Mouse (Mus musculus) limb, embryonic 14.5 days (tissue): ENCODE measurements around the gene Nr2c2ap. TPM values are rescaled to one million over a fixed set of nuclear protein-coding genes. Genes with fewer than 3 reads are reported as not detected.

Experiments used
- ATAC-seq: fragments of 200-750 bp; cut with Nextera tagmentation; 2 replicates; pipeline ENCODE4 v1.8.0; 2017; ENCODE audit warnings: low read depth, moderate number of reproducible peaks, moderate TSS enrichment; ENCODE audit not compliant: low FRiP score
- DNase-seq: peaks from one replicate; pipeline ENCODE4 v3.0.0-alpha.2; 2015; ENCODE audit warnings: low spot score
- H3K27ac ChIP-seq: fragments of 300-500 bp; sonication (generic); replicated peaks from 2 replicates; pipeline ENCODE4 v1.5.1; 2014; ENCODE audit warnings: low read depth, mild to moderate bottlenecking, low read length, moderate library complexity, mixed read lengths
- H3K27me3 ChIP-seq: fragments of 300-500 bp; sonication (generic); 2 replicates; pipeline ENCODE4 v1.6.1; 2014; ENCODE audit warnings: low read length, mixed read lengths; ENCODE audit not compliant: control insufficient read depth, insufficient read depth
- H3K36me3 ChIP-seq: fragments of 300-500 bp; sonication (generic); 2 replicates; pipeline ENCODE4 v1.6.1; 2014; ENCODE audit warnings: mild to moderate bottlenecking, low read length, moderate library complexity, mixed read lengths; ENCODE audit not compliant: control insufficient read depth, insufficient read depth
- H3K4me1 ChIP-seq: fragments of 300-500 bp; sonication (generic); 2 replicates; pipeline ENCODE4 v1.6.1; 2014; ENCODE audit warnings: antibody characterized with exemption, low read length, mixed read lengths; ENCODE audit not compliant: control insufficient read depth, insufficient read depth
- H3K4me2 ChIP-seq: fragments of 300-500 bp; sonication (generic); replicated peaks from 2 replicates; pipeline ENCODE4 v1.6.1; 2014; ENCODE audit warnings: low read depth, mild to moderate bottlenecking, low read length, moderate library complexity; ENCODE audit not compliant: severe bottlenecking
- H3K4me3 ChIP-seq: fragments of 300-500 bp; sonication (generic); replicated peaks from 2 replicates; pipeline ENCODE4 v1.5.1; 2014; ENCODE audit warnings: low read length
- H3K9ac ChIP-seq: fragments of 300-500 bp; sonication (generic); 2 replicates; pipeline ENCODE4 v1.6.1; 2014; ENCODE audit warnings: mild to moderate bottlenecking, low read depth, low read length, moderate library complexity; ENCODE audit not compliant: severe bottlenecking
- H3K9me3 ChIP-seq: fragments of 300-500 bp; sonication (generic); 2 replicates; pipeline ENCODE4 v1.6.1; 2016; ENCODE audit warnings: low read length; ENCODE audit not compliant: control insufficient read depth
- POLR2A ChIP-seq: fragments of 200-500 bp; IDR thresholded peaks from 2 replicates; pipeline ENCODE4 v1.8.0; 2012; ENCODE audit warnings: inconsistent platforms, mild to moderate bottlenecking, moderate library complexity, borderline replicate concordance; ENCODE audit not compliant: insufficient read depth, insufficient read length; ENCODE audit errors: extremely low read depth
- WGBS: fragments of 180-500 bp; shearing (Covaris S2); extraction: QIAGEN DNeasy Blood & Tissue Kit; methylation state at CpG from one replicate; pipeline ENCODE4 v1.1.7; 2014; 5-methylcytosine and 5-hydroxymethylcytosine counted together
- microRNA-seq: library from miRNA; unstranded; fragments of <30 nt; microRNA quantifications from one replicate; pipeline ENCODE4, GENCODE M21; 2016
- polyA plus RNA-seq, 2 experiments: library from polyadenylated mRNA; depleted of rRNA in 1 of 2; stranded (reverse) in 1 of 2; unstranded in 1 of 2; fragments of >200 nt; fragmentation: Nextera tagmentation in 1 of 2; extraction: Ambion mirVana in 1 of 2; gene quantifications; 2 replicates each; pipeline versions ENCODE4 v1.2.1 to v1.2.3; 2012 to 2014

Nr2c2ap gene
- polyA plus RNA-seq, 2 experiments, result 19.3 to 20.8 TPM

GRCm38 (mm10) chr8:70181212-70181902 is 50.2 kb downstream of the Nr2c2ap start:
- Histone ChIP-seq H3K4me3 (no peak overlapping the region), H3K9ac (no peak overlapping the region), H3K27ac (no peak overlapping the region), H3K4me2 (no peak overlapping the region), H3K9me3 (no peaks in the 10 kb centered on the region), H3K27me3 (no peaks in the 10 kb centered on the region), H3K36me3 (peaks cover 47% of the 10 kb centered on the region), H3K4me1 (no peaks in the 10 kb centered on the region)
- TF ChIP-seq POLR2A, result no peak
- no peak for ATAC-seq
- DNase-seq, result no peak
- 58% methylated on average over 16 of the region's 16 CpGs for WGBS

- no peak overlapping the region for H3K4me2 ChIP-seq
- no peak for DNase-seq
- H3K9ac ChIP-seq, result no peak overlapping the region
- H3K4me1 ChIP-seq, result no peaks in the 10 kb centered on the region
- WGBS, result 35% methylated on average over 2 of the region's 2 CpGs
- peaks cover 42% of the 10 kb centered on the region for H3K36me3 ChIP-seq
- no peak overlapping the region for H3K27ac ChIP-seq
- no peaks in the 10 kb centered on the region for H3K9me3 ChIP-seq
- H3K27me3 ChIP-seq, result no peaks in the 10 kb centered on the region
- no peak overlapping the region for H3K4me3 ChIP-seq
- ATAC-seq, result peak; percentile 41
- no peak for TF ChIP-seq POLR2A
Measured at GRCm38 (mm10) chr8:70181903-70182252, 50.7 kb downstream of the Nr2c2ap start.

- Histone ChIP-seq H3K36me3 (peaks cover 30% of the 10 kb centered on the region), H3K4me2 (no peak overlapping the region), H3K27ac (no peak overlapping the region), H3K27me3 (no peaks in the 10 kb centered on the region), H3K9me3 (no peaks in the 10 kb centered on the region), H3K4me3 (no peak overlapping the region), H3K9ac (no peak overlapping the region), H3K4me1 (no peaks in the 10 kb centered on the region)
- WGBS, result 89% methylated on average over 4 of the region's 4 CpGs
- ATAC-seq (no peak), DNase-seq (no peak)
- no peak for TF ChIP-seq POLR2A
Measured at GRCm38 (mm10) chr8:70183194-70183593, 52.1 kb downstream of the Nr2c2ap start.

Small RNA genes within 50 kb of the gene (microRNA-seq; reads per million reads assigned to microRNA genes)
- gene Mir7066, result not detected

Other genes with a start within 250 kb of the Nr2c2ap start
- gene Cilp2, start 243.6 kb upstream of the Nr2c2ap start, polyA plus RNA-seq (2012; rRNA removed), result 2.6 and 3.6 TPM in 2 replicates
- 1.5 and 1.9 TPM in 2 replicates for gene Cilp2, start 243.6 kb upstream of the Nr2c2ap start, polyA plus RNA-seq (2014; fragmentation: Nextera tagmentation; extraction: Ambion mirVana)
- gene Tssk6, start 229.1 kb upstream of the Nr2c2ap start, polyA plus RNA-seq (2012; rRNA removed), result 0.84 and 1.2 TPM in 2 replicates
- gene Tssk6, start 229.1 kb upstream of the Nr2c2ap start, polyA plus RNA-seq (2014; fragmentation: Nextera tagmentation; extraction: Ambion mirVana), result 4.1 TPM in 2 replicates
- 85.3 and 97.4 TPM in 2 replicates for gene Ndufa13, start 228.8 kb upstream of the Nr2c2ap start, polyA plus RNA-seq (2012; rRNA removed)
- gene Ndufa13, start 228.8 kb upstream of the Nr2c2ap start, polyA plus RNA-seq (2014; fragmentation: Nextera tagmentation; extraction: Ambion mirVana), result 187 and 190 TPM in 2 replicates
- gene Yjefn3, start 228.6 kb upstream of the Nr2c2ap start, polyA plus RNA-seq (2012; rRNA removed), result 5.4 and 8.6 TPM in 2 replicates
- gene Yjefn3, start 228.6 kb upstream of the Nr2c2ap start, polyA plus RNA-seq (2014; fragmentation: Nextera tagmentation; extraction: Ambion mirVana), result 4.2 and 5.5 TPM in 2 replicates
- gene Gatad2a, start 134.9 kb upstream of the Nr2c2ap start, polyA plus RNA-seq (2012; rRNA removed), result 49.2 and 62.3 TPM in 2 replicates
- 65.0 and 78.3 TPM in 2 replicates for gene Gatad2a, start 134.9 kb upstream of the Nr2c2ap start, polyA plus RNA-seq (2014; fragmentation: Nextera tagmentation; extraction: Ambion mirVana)
- 85.5 and 124 TPM in 2 replicates for gene Mau2, start 88.6 kb upstream of the Nr2c2ap start, polyA plus RNA-seq (2012; rRNA removed)
- gene Mau2, start 88.6 kb upstream of the Nr2c2ap start, polyA plus RNA-seq (2014; fragmentation: Nextera tagmentation; extraction: Ambion mirVana), result 50.5 and 51.8 TPM in 2 replicates
- 21.3 and 25.4 TPM in 2 replicates for gene Sugp1, start 88.5 kb upstream of the Nr2c2ap start, polyA plus RNA-seq (2012; rRNA removed)
- 32.6 and 34.4 TPM in 2 replicates for gene Sugp1, start 88.5 kb upstream of the Nr2c2ap start, polyA plus RNA-seq (2014; fragmentation: Nextera tagmentation; extraction: Ambion mirVana)
- gene Tm6sf2, start 58.4 kb upstream of the Nr2c2ap start, polyA plus RNA-seq (2012; rRNA removed), result 5.2 and 7.2 TPM in 2 replicates
- 0.54 and 1.2 TPM in 2 replicates for gene Tm6sf2, start 58.4 kb upstream of the Nr2c2ap start, polyA plus RNA-seq (2014; fragmentation: Nextera tagmentation; extraction: Ambion mirVana)
- 0.23 and 0.38 TPM in 2 replicates for gene Hapln4, start 47.9 kb upstream of the Nr2c2ap start, polyA plus RNA-seq (2012; rRNA removed)
- 0.41 TPM in 1 of 2 replicates, not detected in the other for gene Hapln4, start 47.9 kb upstream of the Nr2c2ap start, polyA plus RNA-seq (2014; fragmentation: Nextera tagmentation; extraction: Ambion mirVana)
- 0.58 and 0.59 TPM in 2 replicates for gene Ncan, start 10.5 kb upstream of the Nr2c2ap start, polyA plus RNA-seq (2012; rRNA removed)
- 0.25 and 0.48 TPM in 2 replicates for gene Ncan, start 10.5 kb upstream of the Nr2c2ap start, polyA plus RNA-seq (2014; fragmentation: Nextera tagmentation; extraction: Ambion mirVana)
- 33.5 and 38.6 TPM in 2 replicates for gene Rfxank, start 7.8 kb downstream of the Nr2c2ap start, polyA plus RNA-seq (2012; rRNA removed)
- 17.6 and 17.8 TPM in 2 replicates for gene Rfxank, start 7.8 kb downstream of the Nr2c2ap start, polyA plus RNA-seq (2014; fragmentation: Nextera tagmentation; extraction: Ambion mirVana)
- gene Borcs8, start 8.2 kb downstream of the Nr2c2ap start, polyA plus RNA-seq (2012; rRNA removed), result 84.2 and 89.1 TPM in 2 replicates
- 61.4 and 61.8 TPM in 2 replicates for gene Borcs8, start 8.2 kb downstream of the Nr2c2ap start, polyA plus RNA-seq (2014; fragmentation: Nextera tagmentation; extraction: Ambion mirVana)
- 0.67 and 0.82 TPM in 2 replicates for gene Mef2b, start 8.4 kb downstream of the Nr2c2ap start, polyA plus RNA-seq (2012; rRNA removed)
- 0.37 TPM in 1 of 2 replicates, not detected in the other for gene Mef2b, start 8.4 kb downstream of the Nr2c2ap start, polyA plus RNA-seq (2014; fragmentation: Nextera tagmentation; extraction: Ambion mirVana)
- 151 and 303 TPM in 2 replicates for gene Tmem161a, start 41.0 kb downstream of the Nr2c2ap start, polyA plus RNA-seq (2012; rRNA removed)
- gene Tmem161a, start 41.0 kb downstream of the Nr2c2ap start, polyA plus RNA-seq (2014; fragmentation: Nextera tagmentation; extraction: Ambion mirVana), result 49.9 and 54.9 TPM in 2 replicates
- 23.6 and 27.9 TPM in 2 replicates for gene Slc25a42, start 81.0 kb downstream of the Nr2c2ap start, polyA plus RNA-seq (2012; rRNA removed)
- gene Slc25a42, start 81.0 kb downstream of the Nr2c2ap start, polyA plus RNA-seq (2014; fragmentation: Nextera tagmentation; extraction: Ambion mirVana), result 3.6 and 4.1 TPM in 2 replicates
- 78.7 and 84.4 TPM in 2 replicates for gene Sugp2, start 102.9 kb downstream of the Nr2c2ap start, polyA plus RNA-seq (2012; rRNA removed)
- gene Sugp2, start 102.9 kb downstream of the Nr2c2ap start, polyA plus RNA-seq (2014; fragmentation: Nextera tagmentation; extraction: Ambion mirVana), result 30.6 and 33.8 TPM in 2 replicates
- 35.0 and 42.3 TPM in 2 replicates for gene Armc6, start 103.1 kb downstream of the Nr2c2ap start, polyA plus RNA-seq (2012; rRNA removed)
- gene Armc6, start 103.1 kb downstream of the Nr2c2ap start, polyA plus RNA-seq (2014; fragmentation: Nextera tagmentation; extraction: Ambion mirVana), result 22.8 and 26.8 TPM in 2 replicates
- 81.2 and 81.3 TPM in 2 replicates for gene Homer3, start 151.5 kb downstream of the Nr2c2ap start, polyA plus RNA-seq (2012; rRNA removed)
- gene Homer3, start 151.5 kb downstream of the Nr2c2ap start, polyA plus RNA-seq (2014; fragmentation: Nextera tagmentation; extraction: Ambion mirVana), result 38.2 and 43.9 TPM in 2 replicates
- gene Ddx49, start 171.2 kb downstream of the Nr2c2ap start, polyA plus RNA-seq (2012; rRNA removed), result 58.1 and 66.2 TPM in 2 replicates
- gene Ddx49, start 171.2 kb downstream of the Nr2c2ap start, polyA plus RNA-seq (2014; fragmentation: Nextera tagmentation; extraction: Ambion mirVana), result 52.9 and 55.4 TPM in 2 replicates
- 379 and 443 TPM in 2 replicates for gene Cope, start 171.2 kb downstream of the Nr2c2ap start, polyA plus RNA-seq (2012; rRNA removed)
- gene Cope, start 171.2 kb downstream of the Nr2c2ap start, polyA plus RNA-seq (2014; fragmentation: Nextera tagmentation; extraction: Ambion mirVana), result 340 and 371 TPM in 2 replicates
- 12.4 and 22.0 TPM in 2 replicates for gene Cers1, start 184.4 kb downstream of the Nr2c2ap start, polyA plus RNA-seq (2012; rRNA removed)
- 12.0 and 12.9 TPM in 2 replicates for gene Cers1, start 184.4 kb downstream of the Nr2c2ap start, polyA plus RNA-seq (2014; fragmentation: Nextera tagmentation; extraction: Ambion mirVana)
- gene Gdf1, start 198.5 kb downstream of the Nr2c2ap start, polyA plus RNA-seq (2012; rRNA removed), result 5.4 and 5.7 TPM in 2 replicates
- gene Gdf1, start 198.5 kb downstream of the Nr2c2ap start, polyA plus RNA-seq (2014; fragmentation: Nextera tagmentation; extraction: Ambion mirVana), result 1.2 TPM in 2 replicates
- 39.0 and 47.6 TPM in 2 replicates for gene Upf1, start 221.9 kb downstream of the Nr2c2ap start, polyA plus RNA-seq (2012; rRNA removed)
- gene Upf1, start 221.9 kb downstream of the Nr2c2ap start, polyA plus RNA-seq (2014; fragmentation: Nextera tagmentation; extraction: Ambion mirVana), result 22.3 and 25.5 TPM in 2 replicates
- gene Comp, start 242.2 kb downstream of the Nr2c2ap start, polyA plus RNA-seq (2012; rRNA removed), result 136 and 173 TPM in 2 replicates
- 36.7 and 46.3 TPM in 2 replicates for gene Comp, start 242.2 kb downstream of the Nr2c2ap start, polyA plus RNA-seq (2014; fragmentation: Nextera tagmentation; extraction: Ambion mirVana)